Mouse (Mus musculus): ENCODE results near the gene Zyg11a.
"Not testable (repeated sequence)": the region's sequence is repeated elsewhere in the genome, so short reads cannot be mapped to it uniquely, and the experiment has no call there.

The Zyg11a gene

GRCm38 (mm10) chr4:108144880-108145279 is 73.0 kb downstream of the Zyg11a start, which contains the start of gene Scp2:
Gene Scp2 (minus strand): TSS chr4:108144998.
- no peak for DNase-seq (ENCODE audit: low spot score)

- no peak for DNase-seq (ENCODE audit: low spot score)
Measured at GRCm38 (mm10) chr4:108143778-108144177, 74.1 kb downstream of the Zyg11a start.

DNA sequence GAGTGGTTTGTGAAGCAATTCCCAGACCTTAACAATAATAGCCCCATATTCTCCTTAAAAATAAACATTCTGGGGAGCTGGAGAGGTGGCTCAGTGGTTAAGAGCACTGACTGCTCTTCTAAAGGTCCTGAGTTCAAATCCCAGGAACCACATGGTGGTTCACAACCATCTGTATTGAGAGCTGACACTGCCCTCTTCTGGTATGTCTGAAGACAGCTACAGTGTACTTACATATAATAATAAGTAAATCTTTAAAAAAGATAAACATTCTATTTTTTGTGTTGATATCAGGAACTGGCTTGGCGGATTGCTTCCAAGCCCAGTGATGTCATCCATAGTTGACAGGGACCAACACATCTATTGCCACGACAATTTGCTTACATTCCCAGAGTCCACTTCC is 74.7 kb downstream of the Zyg11a start:
- not testable (repeated sequence) for DNase-seq (ENCODE audit: low spot score)

DNA sequence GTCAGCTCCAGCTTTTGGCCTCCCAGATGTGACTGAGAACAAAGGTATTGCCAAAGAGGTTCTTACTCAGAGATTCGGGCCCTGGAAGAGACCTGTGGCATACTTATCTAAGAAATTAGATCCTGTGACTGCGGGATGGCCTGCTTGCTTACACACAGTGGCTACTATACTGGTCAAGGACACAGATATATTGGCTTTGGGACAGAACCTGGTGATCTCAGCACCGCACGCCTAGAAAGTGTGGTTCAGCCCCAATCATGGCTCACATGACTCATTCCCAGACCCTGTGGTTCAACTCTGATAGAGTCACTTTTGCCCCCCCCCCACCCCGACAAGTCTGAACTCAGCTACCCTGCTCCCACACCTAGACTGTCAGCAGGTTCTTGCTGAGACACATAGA is 80.9 kb downstream of the Zyg11a start:
- no peak for DNase-seq (ENCODE audit: low spot score)

Measured in left cerebral cortex, adult 11 months (tissue).